Mouse (Mus musculus): ENCODE measurements around the gene A030005L19Rik. TPM values are rescaled to one million over a fixed set of nuclear protein-coding genes. Genes with fewer than 3 reads are reported as not detected.
"Not testable (repeated sequence)": the region's sequence is repeated elsewhere in the genome, so short reads cannot be mapped to it uniquely, and the experiment has no call there.

Gene A030005L19Rik
- polyA plus RNA-seq (2014; fragmentation: Nextera tagmentation; extraction: Ambion mirVana) = not detected in 2 replicates

DNA sequence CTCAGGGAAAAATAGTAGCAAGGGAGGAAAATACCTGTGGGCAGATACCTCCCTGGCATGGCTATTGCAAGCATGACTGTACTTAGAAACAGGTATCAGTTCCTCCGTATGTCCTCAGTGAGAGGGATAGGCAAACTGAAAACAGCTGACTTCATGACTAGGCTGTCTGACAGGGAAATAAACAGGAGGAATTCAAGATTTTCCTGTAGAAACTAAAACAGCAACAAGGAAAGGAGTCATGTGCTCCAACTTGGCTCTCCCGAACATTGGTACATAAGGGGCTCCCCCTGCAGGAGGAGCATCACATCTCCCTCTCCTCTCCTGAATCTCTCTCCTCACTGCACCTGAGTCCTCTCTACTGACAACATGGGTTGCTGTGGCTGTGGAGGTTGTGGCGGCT is at the start of gene A030005L19Rik:
A030005L19Rik (plus strand) TSS at position 301 of the 400 bp plus-strand sequence.
- no peak within 1 kb of the TSS for H3K4me2 ChIP-seq (ENCODE audit: low read depth, low read length)
- no peaks in the 10 kb centered on the region for H3K27me3 ChIP-seq (ENCODE audit: control insufficient read depth, insufficient read depth, low read length)
- no peaks in the 10 kb centered on the region for H3K9me3 ChIP-seq (ENCODE audit: control insufficient read depth, low read length)
- 97% methylated on average over 3 of the region's 3 CpGs for WGBS
- H3K36me3 ChIP-seq (ENCODE audit: control insufficient read depth, insufficient read depth, low read length) = no peaks in the 10 kb centered on the region
- no peak for ATAC-seq (ENCODE audit: low read depth)
- no peaks in the 10 kb centered on the region for H3K4me1 ChIP-seq (ENCODE audit: control insufficient read depth, insufficient read depth, low read length)
- H3K9ac ChIP-seq (replicated peaks; ENCODE audit: low read depth, low read length) = no peak within 1 kb of the TSS
- H3K27ac ChIP-seq (ENCODE audit: low read depth, low read length) = no peak within 1 kb of the TSS
- no peak within 1 kb of the TSS for H3K4me3 ChIP-seq (ENCODE audit: low read depth, low read length)

DNA sequence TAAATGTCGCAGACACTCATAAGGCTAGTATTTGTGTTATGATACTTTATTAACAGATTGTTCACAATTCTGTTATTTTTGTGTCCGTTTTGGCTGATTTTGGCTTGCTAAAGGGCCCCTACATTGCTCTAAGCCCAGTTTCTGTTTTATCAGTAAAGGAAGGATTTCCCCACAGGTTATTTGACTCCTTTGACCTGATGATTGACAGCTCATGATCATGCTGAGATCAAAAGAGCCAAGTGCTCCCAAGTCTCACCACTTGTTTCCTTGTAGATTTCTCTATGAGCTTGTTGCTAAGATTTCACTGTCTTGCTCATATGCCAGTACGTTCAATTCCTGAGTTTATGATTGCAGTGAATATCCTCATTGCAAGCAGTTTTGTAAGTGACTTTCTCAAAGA is 42.9 kb upstream of the A030005L19Rik start:
- Histone ChIP-seq H3K27me3 (ENCODE audit: control insufficient read depth, insufficient read depth, low read length) (no peaks in the 10 kb centered on the region), H3K9ac (replicated peaks; ENCODE audit: low read depth, low read length) (no peak overlapping the region), H3K36me3 (ENCODE audit: control insufficient read depth, insufficient read depth, low read length) (0 out of 2 replicates have a peak, but pooled peaks cover under 1% of the 10 kb centered on the region), H3K27ac (ENCODE audit: low read depth, low read length) (no peak overlapping the region), H3K4me2 (ENCODE audit: low read depth, low read length) (no peak overlapping the region), H3K9me3 (ENCODE audit: control insufficient read depth, low read length) (no peaks in the 10 kb centered on the region), H3K4me3 (ENCODE audit: low read depth, low read length) (no peak overlapping the region), H3K4me1 (ENCODE audit: control insufficient read depth, insufficient read depth, low read length) (no peaks in the 10 kb centered on the region)
- no peak for ATAC-seq (ENCODE audit: low read depth)
- WGBS = 87% methylated on average over 3 of the region's 3 CpGs

DNA sequence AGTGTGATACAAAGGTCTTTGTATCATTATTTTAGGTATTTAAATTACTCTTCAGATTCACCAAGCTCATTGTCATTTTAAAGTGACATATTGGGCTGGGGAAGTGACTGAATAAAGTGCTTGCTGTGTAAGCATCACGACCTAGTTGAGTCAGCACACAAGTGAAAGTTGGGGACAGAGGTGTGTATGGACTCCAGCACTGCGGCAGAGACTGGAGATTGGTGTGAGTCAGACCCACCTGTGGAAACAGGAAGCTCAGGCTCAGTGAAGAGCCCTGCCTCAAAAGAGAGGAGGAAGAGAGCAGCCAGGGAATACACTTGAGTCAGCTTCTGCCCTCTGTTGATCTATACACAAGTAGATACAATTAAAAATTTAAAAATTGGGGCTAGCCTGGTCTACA is 34.0 kb upstream of the A030005L19Rik start:
- Histone ChIP-seq H3K9ac (replicated peaks; ENCODE audit: low read depth, low read length) (no peak overlapping the region), H3K9me3 (ENCODE audit: control insufficient read depth, low read length) (no peaks in the 10 kb centered on the region), H3K27ac (ENCODE audit: low read depth, low read length) (no peak overlapping the region), H3K36me3 (ENCODE audit: control insufficient read depth, insufficient read depth, low read length) (peaks cover 18% of the 10 kb centered on the region), H3K27me3 (ENCODE audit: control insufficient read depth, insufficient read depth, low read length) (no peaks in the 10 kb centered on the region), H3K4me1 (ENCODE audit: control insufficient read depth, insufficient read depth, low read length) (no peaks in the 10 kb centered on the region), H3K4me3 (ENCODE audit: low read depth, low read length) (no peak overlapping the region), H3K4me2 (ENCODE audit: low read depth, low read length) (no peak overlapping the region)
- ATAC-seq (ENCODE audit: low read depth) = no peak
- 82% methylated on average over 2 of the region's 2 CpGs for WGBS

DNA sequence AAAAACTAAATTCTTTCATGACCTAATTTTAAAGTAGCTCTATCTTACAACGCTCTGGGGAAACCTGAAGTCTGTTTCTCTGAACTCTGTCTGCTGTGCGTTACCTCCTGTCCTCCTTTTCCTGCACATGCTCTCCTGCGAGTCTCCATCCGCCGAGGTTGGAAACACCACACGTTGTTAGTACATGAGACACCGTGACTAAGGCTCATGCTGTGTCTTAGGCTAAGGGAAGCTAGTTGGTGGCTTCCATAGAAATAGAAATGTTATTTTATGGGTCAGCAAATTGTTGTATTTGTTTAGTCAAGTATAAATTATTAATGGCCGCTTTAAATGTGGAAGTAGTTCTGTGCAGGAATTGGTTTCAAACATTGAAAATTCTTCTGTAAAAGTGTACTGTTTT is 32.9 kb upstream of the A030005L19Rik start:
- Histone ChIP-seq H3K9ac (replicated peaks; ENCODE audit: low read depth, low read length) (no peak overlapping the region), H3K4me3 (ENCODE audit: low read depth, low read length) (no peak overlapping the region), H3K36me3 (ENCODE audit: control insufficient read depth, insufficient read depth, low read length) (peaks cover 18% of the 10 kb centered on the region), H3K27me3 (ENCODE audit: control insufficient read depth, insufficient read depth, low read length) (no peaks in the 10 kb centered on the region), H3K9me3 (ENCODE audit: control insufficient read depth, low read length) (no peaks in the 10 kb centered on the region), H3K4me2 (ENCODE audit: low read depth, low read length) (no peak overlapping the region), H3K27ac (ENCODE audit: low read depth, low read length) (no peak overlapping the region), H3K4me1 (ENCODE audit: control insufficient read depth, insufficient read depth, low read length) (no peaks in the 10 kb centered on the region)
- WGBS = 60% methylated on average over 8 of the region's 8 CpGs
- ATAC-seq (ENCODE audit: low read depth) = no peak

DNA sequence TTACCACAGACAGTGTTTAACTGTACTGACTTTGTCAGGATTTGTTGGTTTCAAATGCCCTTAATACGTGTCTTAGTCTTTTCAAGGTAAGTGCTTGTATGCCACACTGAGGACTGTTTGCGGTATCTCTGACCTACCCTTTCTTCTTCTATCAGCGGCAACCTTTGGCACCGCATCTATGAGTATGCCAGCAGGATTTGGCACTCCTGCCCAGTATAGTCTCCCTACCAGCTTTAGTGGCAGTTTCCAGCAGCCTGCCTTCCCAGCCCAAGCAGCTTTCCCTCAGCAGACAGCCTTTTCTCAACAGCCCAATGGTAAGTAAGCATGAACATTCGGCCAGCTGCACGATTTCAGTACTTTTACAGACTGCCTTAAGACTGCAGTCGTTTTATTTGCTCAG is 19.9 kb upstream of the A030005L19Rik start:
- 94% methylated on average over 7 of the region's 7 CpGs for WGBS
- no peaks in the 10 kb centered on the region for H3K4me1 ChIP-seq (ENCODE audit: control insufficient read depth, insufficient read depth, low read length)
- H3K9ac ChIP-seq (replicated peaks; ENCODE audit: low read depth, low read length) = no peak overlapping the region
- H3K27me3 ChIP-seq (ENCODE audit: control insufficient read depth, insufficient read depth, low read length) = no peaks in the 10 kb centered on the region
- no peak overlapping the region for H3K4me2 ChIP-seq (ENCODE audit: low read depth, low read length)
- H3K4me3 ChIP-seq (ENCODE audit: low read depth, low read length) = no peak overlapping the region
- ATAC-seq (ENCODE audit: low read depth) = no peak
- H3K27ac ChIP-seq (ENCODE audit: low read depth, low read length) = no peak overlapping the region
- no peaks in the 10 kb centered on the region for H3K9me3 ChIP-seq (ENCODE audit: control insufficient read depth, low read length)
- H3K36me3 ChIP-seq (ENCODE audit: control insufficient read depth, insufficient read depth, low read length) = peaks cover 17% of the 10 kb centered on the region; the same call in 1 of the 2 replicates

DNA sequence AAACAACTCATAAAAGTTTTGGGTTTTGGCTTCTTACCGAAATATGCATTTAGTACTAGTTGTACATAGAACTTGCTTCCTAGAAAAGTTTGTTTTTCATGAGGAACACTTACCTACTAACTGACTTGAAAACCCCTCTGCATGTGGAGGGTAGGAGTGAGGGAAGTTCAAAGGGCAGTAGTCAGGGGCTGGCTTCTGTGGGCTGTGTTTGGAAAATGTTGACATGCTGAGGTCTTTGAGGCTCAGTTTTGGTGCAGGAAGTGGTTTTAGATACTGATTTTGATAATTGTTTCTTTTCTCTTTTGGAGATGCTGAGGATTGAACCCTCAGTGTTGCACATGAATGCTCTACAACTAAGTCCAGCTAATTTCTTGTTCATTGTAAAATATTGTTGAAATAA is 12.6 kb upstream of the A030005L19Rik start:
- H3K27ac ChIP-seq (ENCODE audit: low read depth, low read length) = no peak overlapping the region
- H3K36me3 ChIP-seq (ENCODE audit: control insufficient read depth, insufficient read depth, low read length) = peaks cover 6% of the 10 kb centered on the region; the same call in 1 of the 2 replicates
- no peak for ATAC-seq (ENCODE audit: low read depth)
- no peak overlapping the region for H3K9ac ChIP-seq (replicated peaks; ENCODE audit: low read depth, low read length)
- H3K4me2 ChIP-seq (ENCODE audit: low read depth, low read length) = no peak overlapping the region
- H3K4me3 ChIP-seq (ENCODE audit: low read depth, low read length) = no peak overlapping the region
- no peaks in the 10 kb centered on the region for H3K9me3 ChIP-seq (ENCODE audit: control insufficient read depth, low read length)
- 98% methylated on average over 1 of the region's 1 CpGs for WGBS
- H3K27me3 ChIP-seq (ENCODE audit: control insufficient read depth, insufficient read depth, low read length) = no peaks in the 10 kb centered on the region
- no peaks in the 10 kb centered on the region for H3K4me1 ChIP-seq (ENCODE audit: control insufficient read depth, insufficient read depth, low read length)

DNA sequence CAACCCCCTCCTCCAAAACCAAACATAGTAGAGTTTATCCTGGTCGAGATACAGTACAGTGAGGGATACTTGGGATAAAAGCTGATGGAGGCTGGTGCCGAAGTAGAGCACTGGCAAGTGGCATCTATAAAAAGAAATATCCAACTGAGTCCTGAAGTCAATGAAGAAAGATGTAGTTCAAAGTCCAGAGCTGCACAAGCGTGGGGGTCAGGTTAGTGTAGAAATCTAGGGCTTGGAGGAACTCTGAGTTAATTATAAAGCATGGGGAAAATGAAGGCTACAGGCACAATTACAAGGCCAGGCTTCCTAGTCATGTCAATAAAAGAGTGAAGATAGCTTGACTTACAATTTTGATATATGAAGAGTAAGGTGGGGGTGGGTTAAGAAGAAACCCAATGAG is 11.9 kb upstream of the A030005L19Rik start:
- H3K9ac ChIP-seq (replicated peaks; ENCODE audit: low read depth, low read length) = no peak overlapping the region

DNA sequence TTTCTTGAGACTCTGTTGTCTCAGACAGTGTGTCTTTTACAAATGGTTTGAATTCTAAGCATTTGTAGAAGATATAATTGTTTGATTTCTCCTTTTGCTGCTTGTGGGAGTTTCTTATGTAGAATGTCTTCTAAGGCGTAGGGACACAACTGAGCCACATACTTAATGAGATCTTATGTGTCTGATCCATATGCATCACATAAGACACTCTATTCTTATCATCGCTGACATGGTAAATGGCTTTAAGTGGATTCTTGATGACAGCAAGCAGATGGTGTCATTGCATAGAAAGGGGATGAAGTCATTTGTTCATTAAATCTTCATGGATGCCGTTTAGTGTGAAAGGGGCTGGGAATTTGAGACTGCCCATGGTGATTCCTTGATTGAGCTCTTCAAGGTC is 7.2 kb upstream of the A030005L19Rik start:
- Histone ChIP-seq H3K27me3 (ENCODE audit: control insufficient read depth, insufficient read depth, low read length) (no peaks in the 10 kb centered on the region), H3K4me3 (ENCODE audit: low read depth, low read length) (no peak overlapping the region), H3K9me3 (ENCODE audit: control insufficient read depth, low read length) (no peaks in the 10 kb centered on the region), H3K36me3 (ENCODE audit: control insufficient read depth, insufficient read depth, low read length) (no peaks in the 10 kb centered on the region; the same call in 1 of the 2 replicates), H3K27ac (ENCODE audit: low read depth, low read length) (no peak overlapping the region), H3K9ac (replicated peaks; ENCODE audit: low read depth, low read length) (no peak overlapping the region), H3K4me1 (ENCODE audit: control insufficient read depth, insufficient read depth, low read length) (no peaks in the 10 kb centered on the region), H3K4me2 (ENCODE audit: low read depth, low read length) (no peak overlapping the region)
- WGBS = 58% methylated on average over 3 of the region's 3 CpGs
- ATAC-seq (ENCODE audit: low read depth) = peak; percentile 29; the same call in 1 of the 2 replicates

More for the DNA sequence above, 11.9 kb upstream of the A030005L19Rik start:
- H3K4me1 ChIP-seq (ENCODE audit: control insufficient read depth, insufficient read depth, low read length) = no peaks in the 10 kb centered on the region
- H3K27ac ChIP-seq (ENCODE audit: low read depth, low read length) = no peak overlapping the region
- WGBS = 97% methylated on average over 3 of the region's 3 CpGs
- no peak overlapping the region for H3K4me3 ChIP-seq (ENCODE audit: low read depth, low read length)
- ATAC-seq (ENCODE audit: low read depth) = no peak
- H3K9me3 ChIP-seq (ENCODE audit: control insufficient read depth, low read length) = no peaks in the 10 kb centered on the region
- H3K36me3 ChIP-seq (ENCODE audit: control insufficient read depth, insufficient read depth, low read length) = peaks cover 5% of the 10 kb centered on the region; the same call in 1 of the 2 replicates
- no peaks in the 10 kb centered on the region for H3K27me3 ChIP-seq (ENCODE audit: control insufficient read depth, insufficient read depth, low read length)
- H3K4me2 ChIP-seq (ENCODE audit: low read depth, low read length) = no peak overlapping the region

DNA sequence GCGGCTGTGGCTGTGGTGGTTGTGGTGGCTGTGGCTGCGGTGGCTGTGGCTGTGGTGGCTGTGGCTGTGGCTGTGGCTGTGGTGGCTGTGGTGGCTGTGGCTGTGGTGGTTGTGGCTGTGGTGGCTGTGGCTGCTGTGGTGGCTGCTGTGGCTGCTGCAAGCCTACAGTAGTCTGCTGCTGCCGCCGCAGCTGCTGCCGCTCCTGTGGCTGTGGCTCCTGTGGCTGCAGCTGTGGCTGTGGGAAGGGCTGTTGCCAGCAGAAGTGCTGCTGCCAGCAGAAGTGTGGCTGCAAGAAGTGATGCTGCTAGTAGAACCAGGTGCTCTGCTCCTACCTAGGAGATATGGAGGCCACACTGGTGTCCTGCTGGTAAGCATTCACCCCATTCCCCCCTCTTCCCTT is 309 bp downstream of the A030005L19Rik start:
- H3K27ac ChIP-seq (ENCODE audit: low read depth, low read length); H3K9me3 ChIP-seq (ENCODE audit: control insufficient read depth, low read length); H3K27me3 ChIP-seq (ENCODE audit: control insufficient read depth, insufficient read depth, low read length); H3K36me3 ChIP-seq (ENCODE audit: control insufficient read depth, insufficient read depth, low read length); H3K4me1 ChIP-seq (ENCODE audit: control insufficient read depth, insufficient read depth, low read length); H3K4me2 ChIP-seq (ENCODE audit: low read depth, low read length); H3K9ac ChIP-seq (replicated peaks; ENCODE audit: low read depth, low read length); ATAC-seq (ENCODE audit: low read depth); H3K4me3 ChIP-seq (ENCODE audit: low read depth, low read length): not testable (repeated sequence)
- WGBS = 85% methylated on average over 5 of the region's 5 CpGs
